Comparison of ENCODE assay signal across 10 mouse cellular contexts in genomic region chr4:41164974-41165373, GRCm38 (mm10). TPM values are rescaled to one million over a fixed set of nuclear protein-coding genes. Genes with fewer than 3 reads are reported as not detected.
DNase-seq lines count a peak whose midpoint lies in the region; ATAC-seq and TF ChIP-seq lines count a peak whose summit lies in the region.
"Had no signal": no experiment of that assay in that cellular context is flagged by ENCODE, and none has a peak within 500 bp of the region (broad histone marks: within the 10 kb centered on the region; RNA-seq: fewer than 3 reads in every experiment).

No protein-coding gene starts in this region.

- H3K4me3 ChIP-seq in embryonic fibroblast, embryonic 13.5 days (ENCODE audit: insufficient read depth, low read length): no peak overlapping the region
- H3K4me3 ChIP-seq in liver, embryonic 14.5 days (ENCODE audit: insufficient read depth in 1 of 2, low read depth in 2 of 2, low read length in 2 of 2): no peak overlapping the region
- H3K4me3 ChIP-seq: heart, embryonic 10.5 days had no signal

- peak; percentile 72; the same call in 1 of the 2 replicates for ATAC-seq in cerebellum, adult (ENCODE audit: insufficient number of reproducible peaks, low FRiP score, low TSS enrichment)
- ATAC-seq in liver, embryonic 14.5 days (ENCODE audit: insufficient read depth): 0 out of 2 replicates have a peak, but pooled peaks have one; percentile 4

- no peak overlapping the region; the same call in 1 of the 2 replicates for H3K9ac ChIP-seq in liver, embryonic 14.5 days (replicated peaks)

- peaks cover 5% of the 10 kb centered on the region for H3K36me3 ChIP-seq in liver, embryonic 14.5 days (replicated peaks; ENCODE audit: control insufficient read depth, insufficient read depth, low read depth)

- peak overlapping the region; percentile 47; the same call in 1 of the 2 replicates for H3K27ac ChIP-seq in embryonic fibroblast, embryonic 13.5 days (ENCODE audit: insufficient read depth, low read length)
- peak overlapping the region; percentile 65 for H3K27ac ChIP-seq in liver, embryonic 14.5 days
- H3K27ac ChIP-seq: heart, embryonic 10.5 days had no signal

- TF ChIP-seq EP300 in liver, embryonic 14.5 days (IDR thresholded peaks at IDR 0.05; ENCODE audit: low read depth): no peak

- no peaks in the 10 kb centered on the region for H3K9me3 ChIP-seq in liver, embryonic 14.5 days (ENCODE audit: control insufficient read depth, low read length)
- H3K9me3 ChIP-seq: heart, embryonic 10.5 days had no signal

- WGBS in liver, embryonic 14.5 days (ENCODE audit: insufficient replicate concordance): 37% methylated on average over 2 of the region's 2 CpGs

- no peaks in the 10 kb centered on the region for H3K27me3 ChIP-seq in liver, embryonic 14.5 days (ENCODE audit: control insufficient read depth, insufficient read depth, low read length)

- TF ChIP-seq CTCF in embryonic fibroblast, embryonic 13.5 days (IDR thresholded peaks at IDR 0.05; ENCODE audit: borderline replicate concordance, insufficient read depth, low read length): no peak
- TF ChIP-seq CTCF in liver, embryonic 14.5 days (IDR thresholded peaks at IDR 0.05; ENCODE audit: low read depth): no peak

- no peak for DNase-seq in cerebellum, postnatal 4 days (ENCODE audit: low spot score in 2 of 2)
- DNase-seq in R1 (ENCODE audit: low read depth, low spot score): peak; percentile 92
- no peak for DNase-seq in liver, embryonic 14.5 days (ENCODE audit: low read depth in 3 of 3, low spot score in 3 of 3)
- no peak for DNase-seq in frontal cortex, postnatal 36 days (ENCODE audit: low spot score in 2 of 2)
- no peak for DNase-seq in left cerebral cortex, adult 9 months (ENCODE audit: low spot score in 2 of 2)
- no peak for DNase-seq in adrenal gland, postnatal 25 days
- DNase-seq: kidney, postnatal 36 days had no signal

- H3K4me2 ChIP-seq in liver, embryonic 14.5 days (ENCODE audit: low read depth): no peak overlapping the region

- no peak for TF ChIP-seq POLR2A in embryonic fibroblast, embryonic 13.5 days (IDR thresholded peaks at IDR 0.05; ENCODE audit: low read depth, low read length)

- 0 out of 2 replicates have a peak, but pooled peaks cover 8% of the 10 kb centered on the region for H3K4me1 ChIP-seq in embryonic fibroblast, embryonic 13.5 days (ENCODE audit: control insufficient read depth, insufficient read depth, low read length)
- H3K4me1 ChIP-seq in liver, embryonic 14.5 days (replicated peaks; ENCODE audit: control insufficient read depth in 2 of 2, insufficient read depth in 2 of 2, low read length in 1 of 2): peaks cover 21 to 22% of the 10 kb centered on the region in 2 experiments

RNA-seq across cellular contexts. Expression of gene Ube2r2, which starts 29.4 kb away (rescaled TPM):
- polyA plus RNA-seq in embryonic fibroblast, embryonic 13.5 days (2011; ENCODE audit: insufficient read length, low read depth, missing spikeins): 196 and 222 TPM in 2 replicates
- 14.7 and 44.4 TPM in 2 replicates for polyA plus RNA-seq in liver, embryonic 14.5 days (2012; rRNA removed)
- polyA plus RNA-seq in liver, embryonic 14.5 days (2014; fragmentation: Nextera tagmentation; extraction: Ambion mirVana): 31.9 and 38.4 TPM in 2 replicates
- total RNA-seq in adrenal gland, postnatal 25 days (2021): 105 and 106 TPM in 2 replicates

RNA-seq across cellular contexts. Expression of gene Nol6, which starts 40.7 kb away (rescaled TPM):
- polyA plus RNA-seq in embryonic fibroblast, embryonic 13.5 days (2011; ENCODE audit: insufficient read length, low read depth, missing spikeins): 24.4 and 25.1 TPM in 2 replicates
- 9.4 and 9.5 TPM in 2 replicates for polyA plus RNA-seq in liver, embryonic 14.5 days (2012; rRNA removed)
- polyA plus RNA-seq in liver, embryonic 14.5 days (2014; fragmentation: Nextera tagmentation; extraction: Ambion mirVana): 8.5 and 10.2 TPM in 2 replicates
- 56.1 and 57.0 TPM in 2 replicates for total RNA-seq in adrenal gland, postnatal 25 days (2021)
